Mouse (Mus musculus): ENCODE results near the gene Ctf1. TPM values are rescaled to one million over a fixed set of nuclear protein-coding genes. Genes with fewer than 3 reads are reported as not detected.
A peak's percentile ranks its signal among the peaks of the same experiment; 100 is the strongest.

Gene Ctf1
- polyA plus RNA-seq, 1 experiment from 2014 or later: 3.4 TPM

- Histone ChIP-seq H3K4me1 (ENCODE audit: control insufficient read depth, insufficient read depth, low read depth, low read length) (no peaks in the 10 kb centered on the region), H3K9ac (ENCODE audit: low read depth, low read length) (no peak overlapping the region), H3K9me3 (ENCODE audit: control insufficient read depth, low read length) (no peaks in the 10 kb centered on the region), H3K36me3 (ENCODE audit: control insufficient read depth, insufficient read depth, low read length) (peaks cover 2% of the 10 kb centered on the region; the same call in 1 of the 2 replicates), H3K4me2 (ENCODE audit: low read length) (no peak overlapping the region), H3K27me3 (replicated peaks; ENCODE audit: control insufficient read depth, insufficient read depth, low read length) (no peaks in the 10 kb centered on the region), H3K4me3 (ENCODE audit: low read length) (no peak overlapping the region), H3K27ac (ENCODE audit: low read depth, low read length) (no peak overlapping the region)
- ATAC-seq: peak; percentile 75
- WGBS: 63% methylated on average over 9 of the region's 9 CpGs
Measured at GRCm38 (mm10) chr7:127675391-127675811, 37.1 kb upstream of the Ctf1 start.

DNA sequence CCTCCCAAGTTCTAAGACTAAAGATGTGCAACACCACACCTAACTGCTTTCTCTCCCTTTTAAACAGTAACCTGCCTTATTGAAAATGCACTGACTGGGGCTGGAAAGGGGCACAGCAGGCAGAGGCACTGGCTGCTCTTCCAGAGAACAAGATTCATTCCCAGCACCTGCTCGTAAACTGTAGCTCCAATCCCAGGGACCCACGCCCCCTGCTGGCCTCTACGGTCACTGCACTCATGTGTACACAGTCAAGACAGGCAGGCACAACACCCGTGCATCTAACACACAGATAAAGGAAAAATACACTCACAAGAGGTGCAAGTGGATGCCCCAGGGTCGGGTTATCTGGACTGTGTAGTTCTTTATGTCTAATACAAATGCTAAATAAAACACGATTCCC, 35.5 kb upstream of the Ctf1 start:
- H3K9ac ChIP-seq (ENCODE audit: low read depth, low read length): no peak overlapping the region
- no peak overlapping the region for H3K27ac ChIP-seq (ENCODE audit: low read depth, low read length)
- no peak overlapping the region for H3K4me2 ChIP-seq (ENCODE audit: low read length)
- no peaks in the 10 kb centered on the region for H3K4me1 ChIP-seq (ENCODE audit: control insufficient read depth, insufficient read depth, low read depth, low read length)
- H3K9me3 ChIP-seq (ENCODE audit: control insufficient read depth, low read length): no peaks in the 10 kb centered on the region
- H3K36me3 ChIP-seq (ENCODE audit: control insufficient read depth, insufficient read depth, low read length): peaks cover 2% of the 10 kb centered on the region; the same call in 1 of the 2 replicates
- no peaks in the 10 kb centered on the region for H3K27me3 ChIP-seq (replicated peaks; ENCODE audit: control insufficient read depth, insufficient read depth, low read length)
- H3K4me3 ChIP-seq (ENCODE audit: low read length): no peak overlapping the region
- ATAC-seq: no peak
- 70% methylated on average over 6 of the region's 6 CpGs for WGBS

DNA sequence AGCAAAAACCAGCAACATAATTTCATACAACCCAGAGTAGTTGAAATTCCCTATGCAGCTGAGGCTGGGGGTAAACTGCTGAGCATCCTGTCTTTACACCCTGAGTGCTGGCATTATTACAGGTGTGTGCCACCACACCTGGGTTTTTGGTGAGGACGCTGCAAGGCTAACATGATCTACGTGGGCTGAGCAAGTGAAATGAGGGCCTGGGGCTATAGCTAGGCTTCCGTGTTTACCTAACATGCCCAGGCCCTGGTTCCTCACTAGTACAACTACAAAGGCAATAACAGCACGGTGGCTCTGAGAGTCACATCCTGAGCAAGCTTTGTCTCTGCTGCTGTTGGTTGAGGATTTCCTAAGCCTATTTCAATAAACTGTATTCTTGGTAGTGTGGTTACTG, 34.9 kb upstream of the Ctf1 start:
- 88% methylated on average over 4 of the region's 4 CpGs for WGBS

DNA sequence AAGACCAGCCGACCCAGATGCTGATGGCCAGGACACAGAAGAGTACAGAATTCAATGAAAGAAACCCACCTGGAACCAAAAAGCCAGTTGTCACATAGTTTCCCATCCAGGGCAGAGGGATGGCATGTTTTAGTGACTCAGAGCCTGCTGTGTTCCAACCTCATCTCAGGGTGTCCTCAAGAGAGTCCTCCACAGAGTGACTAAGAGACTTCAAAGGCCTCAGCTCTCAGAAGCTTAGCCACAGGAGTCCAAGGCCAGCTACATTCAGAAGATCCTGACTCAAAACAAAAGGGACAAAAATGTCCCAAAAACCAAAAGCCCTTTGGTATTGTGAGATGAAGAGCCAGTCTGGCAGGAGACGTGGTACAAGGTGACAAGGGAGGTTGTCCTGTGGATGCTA, 33.7 kb upstream of the Ctf1 start:
- Histone ChIP-seq H3K27ac (ENCODE audit: low read depth, low read length) (no peak overlapping the region), H3K9me3 (ENCODE audit: control insufficient read depth, low read length) (no peaks in the 10 kb centered on the region), H3K27me3 (replicated peaks; ENCODE audit: control insufficient read depth, insufficient read depth, low read length) (no peaks in the 10 kb centered on the region), H3K36me3 (ENCODE audit: control insufficient read depth, insufficient read depth, low read length) (peaks cover 2% of the 10 kb centered on the region; the same call in 1 of the 2 replicates), H3K9ac (ENCODE audit: low read depth, low read length) (no peak overlapping the region), H3K4me2 (ENCODE audit: low read length) (no peak overlapping the region), H3K4me1 (ENCODE audit: control insufficient read depth, insufficient read depth, low read depth, low read length) (no peaks in the 10 kb centered on the region), H3K4me3 (ENCODE audit: low read length) (no peak overlapping the region)
- WGBS: 62% methylated on average over 2 of the region's 2 CpGs
- no peak for ATAC-seq

More for the DNA sequence above, 34.9 kb upstream of the Ctf1 start:
- Histone ChIP-seq H3K9me3 (ENCODE audit: control insufficient read depth, low read length) (no peaks in the 10 kb centered on the region), H3K4me1 (ENCODE audit: control insufficient read depth, insufficient read depth, low read depth, low read length) (no peaks in the 10 kb centered on the region), H3K27me3 (replicated peaks; ENCODE audit: control insufficient read depth, insufficient read depth, low read length) (no peaks in the 10 kb centered on the region), H3K9ac (ENCODE audit: low read depth, low read length) (no peak overlapping the region), H3K4me3 (ENCODE audit: low read length) (no peak overlapping the region), H3K4me2 (ENCODE audit: low read length) (no peak overlapping the region), H3K36me3 (ENCODE audit: control insufficient read depth, insufficient read depth, low read length) (peaks cover 2% of the 10 kb centered on the region; the same call in 1 of the 2 replicates), H3K27ac (ENCODE audit: low read depth, low read length) (no peak overlapping the region)
- no peak for ATAC-seq

DNA sequence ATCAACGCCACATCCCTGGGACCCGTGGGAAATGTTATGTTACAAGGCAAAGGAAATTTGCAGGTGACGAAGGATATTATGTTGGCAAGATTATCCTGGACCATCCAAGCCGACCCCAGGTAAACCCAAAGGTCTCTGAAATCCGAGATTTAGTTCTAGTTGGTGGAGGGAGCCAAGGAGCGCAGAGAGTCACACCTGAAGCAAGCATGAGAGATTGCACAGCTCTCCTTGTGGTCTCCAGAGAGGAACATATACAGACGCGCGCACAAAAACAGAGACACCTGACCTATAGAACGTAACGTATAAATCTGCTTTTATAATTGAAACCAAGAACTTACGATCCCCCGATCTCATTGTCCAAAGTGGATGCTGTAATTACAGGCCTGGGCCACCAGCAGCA, 32.0 kb upstream of the Ctf1 start:
- H3K4me3 ChIP-seq (ENCODE audit: low read length): no peak overlapping the region
- H3K9me3 ChIP-seq (ENCODE audit: control insufficient read depth, low read length): no peaks in the 10 kb centered on the region
- H3K9ac ChIP-seq (ENCODE audit: low read depth, low read length): no peak overlapping the region
- no peak for ATAC-seq
- 89% methylated on average over 13 of the region's 13 CpGs for WGBS
- no peaks in the 10 kb centered on the region for H3K27me3 ChIP-seq (replicated peaks; ENCODE audit: control insufficient read depth, insufficient read depth, low read length)
- no peak overlapping the region for H3K27ac ChIP-seq (ENCODE audit: low read depth, low read length)
- H3K4me1 ChIP-seq (ENCODE audit: control insufficient read depth, insufficient read depth, low read depth, low read length): no peaks in the 10 kb centered on the region
- H3K36me3 ChIP-seq (ENCODE audit: control insufficient read depth, insufficient read depth, low read length): peaks cover 2% of the 10 kb centered on the region; the same call in 1 of the 2 replicates
- H3K4me2 ChIP-seq (ENCODE audit: low read length): no peak overlapping the region

DNA sequence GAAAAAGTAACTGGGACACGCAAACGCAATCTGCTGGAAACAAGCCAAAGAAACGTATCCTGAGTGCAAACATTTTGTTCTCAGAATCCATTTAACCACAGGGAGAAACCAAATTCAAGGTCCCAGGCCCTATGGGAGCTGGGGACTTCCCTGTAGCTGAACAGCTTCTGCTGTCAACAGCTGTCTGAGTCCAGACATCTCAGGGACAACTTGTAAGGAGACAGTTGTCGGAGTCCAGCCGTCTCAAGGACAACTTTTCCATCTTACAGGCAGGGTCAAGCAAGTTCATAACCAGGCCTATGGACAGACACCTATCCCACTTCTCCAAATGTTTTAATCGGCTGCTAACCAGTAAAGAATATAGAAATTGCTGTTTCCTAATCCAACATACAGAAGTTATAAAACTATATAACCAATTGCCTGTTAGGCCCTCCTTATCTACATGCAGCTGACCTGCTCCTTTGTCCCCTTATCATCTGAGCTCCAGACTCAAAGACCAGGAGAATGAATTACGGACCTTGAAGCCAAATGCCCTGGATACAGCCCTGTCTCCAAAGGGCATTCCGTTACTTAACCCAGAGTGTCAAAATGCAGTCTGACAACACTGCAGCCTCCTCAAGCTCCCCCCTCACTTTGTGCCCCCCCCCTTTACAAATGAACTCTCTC, 30.5 kb upstream of the Ctf1 start:
- WGBS: 87% methylated on average over 8 of the region's 8 CpGs
- Histone ChIP-seq H3K9me3 (ENCODE audit: control insufficient read depth, low read length) (no peaks in the 10 kb centered on the region), H3K4me1 (ENCODE audit: control insufficient read depth, insufficient read depth, low read depth, low read length) (no peaks in the 10 kb centered on the region), H3K27ac (ENCODE audit: low read depth, low read length) (no peak overlapping the region), H3K9ac (ENCODE audit: low read depth, low read length) (no peak overlapping the region), H3K36me3 (ENCODE audit: control insufficient read depth, insufficient read depth, low read length) (no peaks in the 10 kb centered on the region), H3K4me3 (ENCODE audit: low read length) (no peak overlapping the region), H3K4me2 (ENCODE audit: low read length) (no peak overlapping the region), H3K27me3 (replicated peaks; ENCODE audit: control insufficient read depth, insufficient read depth, low read length) (no peaks in the 10 kb centered on the region)
- ATAC-seq: no peak

DNA sequence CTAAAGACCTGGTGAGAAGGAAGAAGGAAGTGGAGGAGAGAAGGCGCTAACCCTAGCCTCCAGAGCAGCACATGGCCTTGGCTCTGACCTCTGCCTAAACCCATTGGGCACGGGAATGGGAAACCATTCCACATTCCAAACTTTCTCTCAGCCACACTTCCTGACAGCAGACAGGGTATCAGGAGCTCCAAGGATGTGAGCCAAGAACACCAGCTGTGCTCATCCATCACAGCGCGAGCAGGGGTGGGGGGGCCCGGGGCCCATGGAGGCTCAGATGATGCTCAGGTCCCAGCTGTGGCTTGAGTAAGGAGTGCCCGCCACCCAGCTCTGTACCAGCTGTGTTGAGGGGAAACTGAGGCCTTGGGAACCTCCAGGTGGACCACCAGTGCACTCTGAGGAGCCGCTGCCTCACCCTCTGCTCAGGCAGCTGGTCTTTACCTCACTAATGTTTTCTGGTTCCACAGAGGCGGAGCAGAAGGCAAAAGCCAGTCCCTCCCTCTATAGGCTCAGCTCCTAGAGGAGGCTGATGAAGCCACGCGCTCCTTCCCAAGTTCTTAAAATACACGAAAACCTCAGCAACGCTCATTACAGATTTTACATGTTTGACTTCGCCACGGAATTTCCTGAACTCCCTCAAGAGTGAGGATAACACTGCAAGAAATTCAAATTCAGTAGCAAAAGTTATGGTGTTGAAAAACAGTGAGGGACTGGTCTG, 27.1 kb upstream of the Ctf1 start:
- H3K4me2 ChIP-seq (ENCODE audit: low read length): no peak overlapping the region
- H3K4me1 ChIP-seq (ENCODE audit: control insufficient read depth, insufficient read depth, low read depth, low read length): no peaks in the 10 kb centered on the region
- ATAC-seq: no peak; the same call in 1 of the 2 replicates
- H3K36me3 ChIP-seq (ENCODE audit: control insufficient read depth, insufficient read depth, low read length): peaks cover 3% of the 10 kb centered on the region; the same call in 1 of the 2 replicates
- no peak overlapping the region for H3K27ac ChIP-seq (ENCODE audit: low read depth, low read length)
- WGBS: 62% methylated on average over 14 of the region's 14 CpGs
- H3K9ac ChIP-seq (ENCODE audit: low read depth, low read length): no peak overlapping the region
- no peaks in the 10 kb centered on the region for H3K9me3 ChIP-seq (ENCODE audit: control insufficient read depth, low read length)
- no peaks in the 10 kb centered on the region for H3K27me3 ChIP-seq (replicated peaks; ENCODE audit: control insufficient read depth, insufficient read depth, low read length)
- no peak overlapping the region for H3K4me3 ChIP-seq (ENCODE audit: low read length)

GRCm38 (mm10) chr7:127686740-127687449, 25.6 kb upstream of the Ctf1 start:
- no peaks in the 10 kb centered on the region for H3K27me3 ChIP-seq (replicated peaks; ENCODE audit: control insufficient read depth, insufficient read depth, low read length)
- H3K9ac ChIP-seq (ENCODE audit: low read depth, low read length): no peak overlapping the region
- no peak overlapping the region for H3K4me2 ChIP-seq (ENCODE audit: low read length)
- peaks cover 3% of the 10 kb centered on the region; the same call in 1 of the 2 replicates for H3K36me3 ChIP-seq (ENCODE audit: control insufficient read depth, insufficient read depth, low read length)
- H3K9me3 ChIP-seq (ENCODE audit: control insufficient read depth, low read length): no peaks in the 10 kb centered on the region
- H3K4me1 ChIP-seq (ENCODE audit: control insufficient read depth, insufficient read depth, low read depth, low read length): peaks cover 3% of the 10 kb centered on the region; the same call in 1 of the 2 replicates
- ATAC-seq: no peak
- H3K27ac ChIP-seq (ENCODE audit: low read depth, low read length): no peak overlapping the region
- WGBS: 77% methylated on average over 11 of the region's 11 CpGs
- no peak overlapping the region for H3K4me3 ChIP-seq (ENCODE audit: low read length)

DNA sequence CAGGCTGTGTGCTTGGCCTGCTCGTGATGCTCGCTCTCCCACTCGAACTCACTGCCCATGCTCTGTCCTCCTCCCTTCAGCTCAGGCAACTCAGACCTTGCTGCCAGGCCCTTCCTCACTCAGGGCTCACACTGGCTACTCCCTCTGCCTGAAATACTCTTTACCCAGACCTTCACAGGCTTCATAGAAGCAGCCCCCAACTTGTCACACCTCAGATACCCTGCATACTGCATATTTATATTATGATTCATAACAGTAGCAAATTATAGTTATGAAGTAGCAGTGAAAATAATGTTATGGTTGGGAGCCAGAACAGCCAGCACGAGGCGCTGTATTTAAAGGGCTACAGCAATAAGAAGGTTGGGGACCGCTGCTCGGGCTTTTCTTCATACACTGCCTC, 23.6 kb upstream of the Ctf1 start:
- Histone ChIP-seq H3K36me3 (ENCODE audit: control insufficient read depth, insufficient read depth, low read length) (peaks cover 3% of the 10 kb centered on the region; the same call in 1 of the 2 replicates), H3K4me3 (ENCODE audit: low read length) (no peak overlapping the region), H3K9ac (ENCODE audit: low read depth, low read length) (no peak overlapping the region), H3K4me1 (ENCODE audit: control insufficient read depth, insufficient read depth, low read depth, low read length) (peaks cover 3% of the 10 kb centered on the region; the same call in 1 of the 2 replicates), H3K27ac (ENCODE audit: low read depth, low read length) (no peak overlapping the region), H3K4me2 (ENCODE audit: low read length) (no peak overlapping the region), H3K27me3 (replicated peaks; ENCODE audit: control insufficient read depth, insufficient read depth, low read length) (no peaks in the 10 kb centered on the region), H3K9me3 (ENCODE audit: control insufficient read depth, low read length) (no peaks in the 10 kb centered on the region)
- no peak for ATAC-seq
- WGBS: 85% methylated on average over 7 of the region's 7 CpGs
